9 mouse cellular contexts compared by ENCODE assay signal in genomic region chr9:63843883-63844485, GRCm38 (mm10).
A peak's percentile ranks its signal among the peaks of the same experiment; 100 is the strongest.
DNase-seq lines count a peak whose midpoint lies in the region; ATAC-seq and TF ChIP-seq lines count a peak whose summit lies in the region.
"Had no signal": no experiment of that assay in that cellular context is flagged by ENCODE, and none has a peak within 500 bp of the region (broad histone marks: within the 10 kb centered on the region; RNA-seq: fewer than 3 reads in every experiment).

No protein-coding gene starts in this region.

- no peak overlapping the region for H3K9ac ChIP-seq in intestine, embryonic 14.5 days (ENCODE audit: low read length)

- no peak overlapping the region for H3K4me2 ChIP-seq in intestine, embryonic 14.5 days (ENCODE audit: low read length)

- H3K27ac ChIP-seq in intestine, embryonic 14.5 days (ENCODE audit: low read depth): no peak overlapping the region
- no peak overlapping the region for H3K27ac ChIP-seq in midbrain, embryonic 10.5 days (replicated peaks)
- no peak overlapping the region for H3K27ac ChIP-seq in small intestine, adult 2 months (ENCODE audit: insufficient read depth, low read depth, low read length)

- no peaks in the 10 kb centered on the region for H3K9me3 ChIP-seq in intestine, embryonic 14.5 days (ENCODE audit: control insufficient read depth, low read length)
- H3K9me3 ChIP-seq in midbrain, embryonic 10.5 days (replicated peaks): no peaks in the 10 kb centered on the region

- H3K27me3 ChIP-seq in intestine, embryonic 14.5 days (replicated peaks; ENCODE audit: control insufficient read depth, insufficient read depth, low read length): 0 out of 2 replicates have a peak, but pooled peaks cover 3% of the 10 kb centered on the region
- H3K27me3 ChIP-seq in midbrain, embryonic 10.5 days (ENCODE audit: low read depth, poor library complexity, severe bottlenecking): 0 out of 2 replicates have a peak, but pooled peaks cover 9% of the 10 kb centered on the region
- no peaks in the 10 kb centered on the region for H3K27me3 ChIP-seq in small intestine, adult 2 months (ENCODE audit: control insufficient read depth, insufficient read depth, low read length)

- no peak for TF ChIP-seq POLR2A in small intestine, adult 2 months (IDR thresholded peaks at IDR 0.05; ENCODE audit: low read depth, low read length)

- H3K4me1 ChIP-seq in intestine, embryonic 14.5 days (replicated peaks; ENCODE audit: control insufficient read depth, insufficient read depth, low read length): no peaks in the 10 kb centered on the region
- no peaks in the 10 kb centered on the region for H3K4me1 ChIP-seq in midbrain, embryonic 10.5 days
- no peaks in the 10 kb centered on the region for H3K4me1 ChIP-seq in small intestine, adult 2 months (ENCODE audit: control insufficient read depth, insufficient read depth, insufficient read length, low read length)

- WGBS in intestine, embryonic 14.5 days: 37% methylated on average over 10 of the region's 10 CpGs
- 38% methylated on average over 10 of the region's 10 CpGs for WGBS in midbrain, embryonic 10.5 days
- 30% methylated on average over 10 of the region's 10 CpGs for WGBS in small intestine, adult 2 months

- peak; percentile 77 for DNase-seq in gastrocnemius, adult 18-20 months (ENCODE audit: low spot score)
- DNase-seq in gastrocnemius, postnatal 25 days: no peak
- peak; percentile 69 for DNase-seq in cerebellum, adult 8-10 months
- peak; percentile 89 for DNase-seq in intestine, embryonic 14.5 days (ENCODE audit: low spot score)
- DNase-seq in left cerebral cortex, adult 8-10 months (ENCODE audit: low spot score in 2 of 2): peak; percentile 47 to 53
- peak; percentile 63 for DNase-seq in midbrain, embryonic 10.5 days (ENCODE audit: low spot score)

- no peaks in the 10 kb centered on the region for H3K36me3 ChIP-seq in intestine, embryonic 14.5 days (ENCODE audit: control insufficient read depth, insufficient read depth, low read length)
- no peaks in the 10 kb centered on the region for H3K36me3 ChIP-seq in midbrain, embryonic 10.5 days
- H3K36me3 ChIP-seq in small intestine, adult 2 months (ENCODE audit: control insufficient read depth, insufficient read depth, low read length): no peaks in the 10 kb centered on the region

- H3K4me3 ChIP-seq in intestine, embryonic 14.5 days (ENCODE audit: low read depth, low read length): no peak overlapping the region
- no peak overlapping the region for H3K4me3 ChIP-seq in midbrain, embryonic 10.5 days
- H3K4me3 ChIP-seq in small intestine, adult 2 months (ENCODE audit: low read depth, low read length): no peak overlapping the region
- H3K4me3 ChIP-seq: myocyte had no signal

- peak; percentile 76; the same call in 1 of the 2 replicates for TF ChIP-seq CTCF in small intestine, adult 2 months (IDR thresholded peaks at IDR 0.05; ENCODE audit: extremely low read depth, insufficient read length, insufficient replicate concordance, low read depth, low read length)

- peak; percentile 72 for ATAC-seq in frontal cortex, adult (ENCODE audit: low TSS enrichment)
- peak; percentile 75 for ATAC-seq in intestine, embryonic 14.5 days (replicated peaks; ENCODE audit: low FRiP score, low TSS enrichment, low read depth)
